Mouse (Mus musculus) embryonic fibroblast, embryonic 13.5 days (primary cell): Measurements from ENCODE around the gene Edrf1.

Experiments
- CTCF ChIP-seq: IDR thresholded peaks from 2 replicates; pipeline ENCODE4 v1.5.1; 2011; ENCODE audit warnings: mild to moderate bottlenecking, control low read depth, low read length, moderate library complexity, borderline replicate concordance; ENCODE audit not compliant: insufficient read depth
- POLR2A ChIP-seq: IDR thresholded peaks from 2 replicates; pipeline ENCODE4 v1.6.1; 2011; ENCODE audit warnings: low read depth, mild to moderate bottlenecking, control low read depth, low read length, moderate library complexity

DNA sequence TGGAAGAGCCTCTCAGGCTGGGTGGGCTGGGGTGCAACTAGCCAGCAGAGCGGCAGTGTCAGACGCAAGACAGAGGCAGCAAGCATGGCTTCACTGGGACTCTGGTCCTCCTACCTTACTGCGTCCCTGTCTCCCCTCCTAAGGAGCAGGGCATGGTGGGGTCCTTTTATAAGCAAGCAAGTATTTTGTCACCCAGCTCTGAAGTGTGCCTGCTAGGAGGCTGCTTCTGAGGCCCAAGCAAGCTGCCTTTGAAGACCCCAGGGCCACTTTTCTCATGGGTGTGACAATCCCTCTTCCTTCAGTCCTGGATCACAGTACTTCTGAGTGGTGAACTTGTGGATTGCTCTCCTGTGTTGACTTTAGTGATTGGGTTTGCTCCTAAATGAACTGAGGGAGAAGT is 42.6 kb downstream of the Edrf1 start, which contains the start of gene Mmp21:
- TF ChIP-seq CTCF = no peak
- TF ChIP-seq POLR2A = no peak
